Mouse (Mus musculus): ENCODE data around the gene Nicn1.

Nicn1 gene

DNA sequence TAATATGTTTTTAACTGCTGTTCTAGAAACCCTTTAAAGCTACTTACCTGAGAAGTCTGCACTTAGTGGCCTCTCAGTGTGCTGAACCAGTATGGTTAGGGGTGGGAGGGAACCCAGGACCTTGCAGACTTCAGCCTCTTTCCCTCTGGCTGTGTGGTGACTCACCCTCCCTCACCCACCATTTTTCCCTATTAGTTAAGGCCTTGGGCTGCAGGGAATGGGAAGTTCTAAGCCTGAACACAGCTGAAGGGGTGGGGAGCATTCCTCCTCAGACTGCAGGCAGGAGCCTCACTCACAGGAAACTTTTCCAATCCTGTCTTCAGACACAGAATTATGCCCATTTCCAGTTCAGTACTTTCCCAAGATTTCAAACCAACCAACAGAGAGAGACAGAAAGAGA, 51.6 kb downstream of the Nicn1 start:
- no peak for TF ChIP-seq GATA4 (IDR thresholded peaks at IDR 0.05; ENCODE audit: insufficient replicate concordance, low read length)

GRCm38 (mm10) chr9:108342301-108342831, 52.1 kb downstream of the Nicn1 start:
- TF ChIP-seq GATA4 (IDR thresholded peaks at IDR 0.05; ENCODE audit: insufficient replicate concordance, low read length) = no peak

DNA sequence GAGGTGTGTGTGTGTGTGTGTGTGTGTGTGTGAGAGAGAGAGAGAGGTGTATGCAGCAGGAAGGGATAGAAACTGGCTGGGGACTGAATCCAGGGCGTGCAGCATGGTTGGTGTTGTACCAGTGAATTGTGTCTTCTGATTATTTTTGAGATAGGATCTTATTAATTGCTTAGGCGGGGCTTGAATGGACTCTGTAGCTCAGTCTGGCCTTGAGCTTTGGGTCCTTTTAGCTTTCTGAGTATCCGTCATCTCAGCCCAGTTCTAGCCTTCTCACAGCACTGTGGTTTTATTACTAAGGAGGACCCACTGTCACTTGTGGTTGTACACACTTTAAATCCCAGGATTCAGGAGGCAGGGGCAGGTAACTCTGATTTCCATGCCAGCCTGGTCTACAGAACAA, 53.1 kb downstream of the Nicn1 start:
- TF ChIP-seq GATA4 (IDR thresholded peaks at IDR 0.05; ENCODE audit: insufficient replicate concordance, low read length) = no peak

DNA sequence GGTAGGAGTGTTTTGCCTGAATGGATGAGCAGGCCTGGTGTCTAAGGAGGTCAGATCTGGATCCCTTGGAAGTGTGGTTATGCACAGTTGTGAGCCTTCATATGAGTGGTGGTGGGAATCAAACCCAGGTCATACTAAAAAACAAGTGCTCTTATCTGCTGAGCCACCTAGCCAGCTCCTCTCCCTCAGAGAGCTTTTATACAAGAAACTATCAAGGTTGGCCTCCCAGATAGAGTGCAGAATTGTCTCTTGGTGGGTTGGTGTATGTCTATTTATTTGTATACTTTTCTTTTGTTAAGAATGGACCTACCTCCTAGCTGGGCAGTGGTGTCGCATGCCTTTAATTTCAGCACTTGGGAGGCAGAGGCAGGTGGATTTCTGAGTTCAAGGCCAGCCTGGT, 53.6 kb downstream of the Nicn1 start:
- TF ChIP-seq GATA4 (IDR thresholded peaks at IDR 0.05; ENCODE audit: insufficient replicate concordance, low read length) = no peak

- TF ChIP-seq GATA4 (IDR thresholded peaks at IDR 0.05; ENCODE audit: insufficient replicate concordance, low read length) = no peak
These were observed 54.2 kb downstream of the Nicn1 start for GRCm38 (mm10) chr9:108344471-108344870.

Data from liver, adult (tissue).